Mouse (Mus musculus) midbrain, postnatal 0 days (tissue): Measurements from ENCODE around the gene Snupn. TPM values are rescaled to one million over a fixed set of nuclear protein-coding genes. Genes with fewer than 3 reads are reported as not detected.
A peak's percentile ranks its signal among the peaks of the same experiment; 100 is the strongest.
"Not testable (repeated sequence)": the region's sequence is repeated elsewhere in the genome, so short reads cannot be mapped to it uniquely, and the experiment has no call there.

Experiments
- ATAC-seq: fragments of 200-750 bp; cut with Nextera tagmentation; 2 replicates; pipeline ENCODE4 v1.8.0; 2017; ENCODE audit warnings: moderate number of reproducible peaks, mild to moderate bottlenecking, moderate TSS enrichment, moderate library complexity; ENCODE audit not compliant: low FRiP score
- DNase-seq: peaks from one replicate; pipeline ENCODE4 v3.0.0-alpha.2; 2015; ENCODE audit warnings: low spot score
- H3K27ac ChIP-seq: fragments of 300-500 bp; sonication (generic); 2 replicates; pipeline ENCODE4 v1.5.1; 2014; ENCODE audit warnings: low read depth, mild to moderate bottlenecking, low read length, mixed read lengths
- H3K27me3 ChIP-seq: fragments of 300-500 bp; sonication (generic); 2 replicates; pipeline ENCODE4 v1.6.1; 2014; ENCODE audit warnings: low read length, control low read depth, mixed read lengths; ENCODE audit not compliant: insufficient read depth
- H3K36me3 ChIP-seq: fragments of 300-500 bp; sonication (generic); 2 replicates; pipeline ENCODE4 v1.6.1; 2014; ENCODE audit warnings: low read length, control low read depth, mixed read lengths; ENCODE audit not compliant: insufficient read depth
- H3K4me1 ChIP-seq: fragments of 300-500 bp; sonication (generic); 2 replicates; pipeline ENCODE4 v1.6.1; 2014; ENCODE audit warnings: mild to moderate bottlenecking, control low read depth, antibody characterized with exemption, low read length, mixed read lengths; ENCODE audit not compliant: insufficient read depth
- H3K4me2 ChIP-seq: fragments of 300-500 bp; sonication (generic); 2 replicates; pipeline ENCODE4 v1.6.1; 2014; ENCODE audit warnings: low read depth, mild to moderate bottlenecking, low read length, mixed read lengths; ENCODE audit not compliant: poor library complexity, severe bottlenecking
- H3K4me3 ChIP-seq: fragments of 300-500 bp; sonication (generic); 2 replicates; pipeline ENCODE4 v1.5.1; 2014; ENCODE audit warnings: low read depth, mild to moderate bottlenecking, low read length, moderate library complexity
- H3K9ac ChIP-seq: fragments of 300-500 bp; sonication (generic); replicated peaks from 2 replicates; pipeline ENCODE4 v1.6.1; 2014; ENCODE audit warnings: mild to moderate bottlenecking, low read length, moderate library complexity, mixed read lengths; ENCODE audit not compliant: poor library complexity, severe bottlenecking
- H3K9me3 ChIP-seq: fragments of 300-500 bp; sonication (generic); 2 replicates; pipeline ENCODE4 v1.6.1; 2016; ENCODE audit warnings: low read length, control low read depth
- CTCF ChIP-seq: IDR thresholded peaks from 2 replicates; pipeline ENCODE4 v1.5.1; 2016; ENCODE audit warnings: antibody characterized with exemption, mild to moderate bottlenecking
- WGBS: fragments of 180-500 bp; shearing (Covaris S2); extraction: QIAGEN DNeasy Blood & Tissue Kit; methylation state at CpG from one replicate; pipeline ENCODE4 v1.1.7; 2014; 5-methylcytosine and 5-hydroxymethylcytosine counted together
- polyA plus RNA-seq: library from polyadenylated mRNA; unstranded; fragments of >200 nt; fragmentation: Nextera tagmentation; extraction: Ambion mirVana; gene quantifications from 2 replicates; pipeline ENCODE4 v1.2.1, GENCODE M21; 2015
- total RNA-seq: library from RNA; depleted of rRNA; stranded (reverse); fragments of >200 nt; gene quantifications from 2 replicates; pipeline ENCODE4 v1.2.3, GENCODE M21; 2014

The Snupn gene
- total and polyA plus RNA-seq, 2 experiments from 2014 or later: 12.7 to 20.5 TPM

GRCm38 (mm10) chr9:56937223-56938160, 13.2 kb upstream of the Snupn start, which contains the start of gene Imp3:
Imp3 (plus strand) TSS chr9:56937475.
- no peaks in the 10 kb centered on the region for H3K36me3 ChIP-seq
- peak within 1 kb of the TSS; percentile 83 for H3K4me2 ChIP-seq
- 0 out of 2 replicates have a peak, but pooled peaks cover 3% of the 10 kb centered on the region for H3K4me1 ChIP-seq
- H3K27me3 ChIP-seq: no peaks in the 10 kb centered on the region
- H3K27ac ChIP-seq: peak within 1 kb of the TSS; percentile 69
- peak within 1 kb of the TSS; percentile 69 for H3K9ac ChIP-seq
- ATAC-seq (peak; percentile 94), DNase-seq (peak; percentile 99)
- under 1% methylated on average over 70 of the region's 73 CpGs for WGBS
- TF ChIP-seq CTCF: peak; percentile 56
- H3K4me3 ChIP-seq: peak within 1 kb of the TSS; percentile 60
- H3K9me3 ChIP-seq: no peaks in the 10 kb centered on the region

DNA sequence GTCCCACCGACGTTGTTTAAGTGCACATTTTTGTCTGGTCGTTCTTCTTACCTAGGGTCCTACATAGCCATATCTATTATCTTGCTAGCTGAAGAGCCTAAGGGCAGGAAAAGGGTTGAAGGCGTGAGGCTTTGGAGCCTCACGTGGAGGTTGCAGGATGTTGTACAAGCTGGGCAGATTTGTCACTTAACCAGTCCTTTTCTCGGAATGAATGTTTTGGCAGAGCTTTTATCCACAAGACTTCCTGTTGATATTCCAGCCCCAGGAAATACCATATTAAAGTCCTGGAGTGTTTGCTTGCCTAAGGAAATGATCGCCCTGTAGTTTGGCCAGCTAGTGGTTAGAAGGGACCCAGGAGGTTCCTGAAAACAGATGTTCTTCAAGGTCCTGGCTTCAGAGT, 12.3 kb upstream of the Snupn start:
- H3K9me3 ChIP-seq: no peaks in the 10 kb centered on the region
- H3K4me1 ChIP-seq: 0 out of 2 replicates have a peak, but pooled peaks cover 3% of the 10 kb centered on the region
- no peak overlapping the region for H3K27ac ChIP-seq
- H3K4me2 ChIP-seq: peak overlapping the region; percentile 83
- no peaks in the 10 kb centered on the region for H3K27me3 ChIP-seq
- peak overlapping the region; percentile 60 for H3K4me3 ChIP-seq
- DNase-seq (peak; percentile 10), ATAC-seq (no peak)
- peak overlapping the region; percentile 69 for H3K9ac ChIP-seq
- WGBS: 7% methylated on average over 7 of the region's 7 CpGs
- 0 out of 2 replicates have a peak, but pooled peaks have one; percentile 13 for TF ChIP-seq CTCF
- no peaks in the 10 kb centered on the region for H3K36me3 ChIP-seq

DNA sequence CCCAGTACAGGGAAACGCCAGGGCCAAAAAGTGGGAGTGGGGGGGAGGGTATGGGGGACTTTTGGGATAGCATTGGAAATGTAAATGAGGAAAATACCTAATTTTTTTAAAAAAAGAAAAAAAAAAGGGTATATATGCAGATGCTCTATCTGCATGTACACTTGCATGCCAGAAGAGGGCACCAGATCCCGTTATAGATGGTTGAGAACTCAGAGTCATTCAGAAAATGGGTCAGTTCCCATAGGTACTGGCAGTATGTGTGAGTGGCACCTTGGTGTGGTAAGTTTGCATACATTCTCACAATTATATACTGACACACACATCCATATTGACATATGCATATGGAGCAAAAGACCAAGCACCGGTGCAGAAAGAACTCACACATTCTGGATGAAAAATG, 3.2 kb upstream of the Snupn start:
- H3K4me1 ChIP-seq, ATAC-seq, H3K9ac ChIP-seq, H3K9me3 ChIP-seq, H3K36me3 ChIP-seq, H3K4me3 ChIP-seq, H3K27ac ChIP-seq, H3K27me3 ChIP-seq, H3K4me2 ChIP-seq: not testable (repeated sequence)
- peak; percentile 62 for DNase-seq
- TF ChIP-seq CTCF: peak; percentile 82
- 23% methylated on average over 3 of the region's 3 CpGs for WGBS

DNA sequence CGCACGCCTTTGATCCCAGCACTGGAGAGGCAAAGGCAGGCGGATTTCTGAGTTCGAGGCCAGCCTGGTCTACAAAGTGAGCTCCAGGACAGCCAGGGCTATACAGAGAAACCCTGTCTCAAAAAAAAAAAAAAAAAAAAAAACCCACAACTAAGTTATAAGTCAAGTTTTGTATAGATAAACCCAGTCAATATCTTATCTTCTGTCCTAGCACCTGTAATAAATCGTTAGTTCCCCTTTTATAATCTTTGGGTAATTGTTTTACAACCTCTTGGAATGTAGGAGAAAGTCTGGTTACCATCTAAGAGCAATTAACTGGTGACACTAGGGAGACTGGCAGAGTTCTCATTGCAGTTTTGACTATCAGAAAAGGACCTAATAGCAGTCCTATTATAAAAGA, 2.0 kb upstream of the Snupn start:
- not testable (repeated sequence) for H3K27ac ChIP-seq, DNase-seq, H3K4me3 ChIP-seq, H3K9ac ChIP-seq, H3K27me3 ChIP-seq, H3K9me3 ChIP-seq, H3K4me2 ChIP-seq, ATAC-seq, H3K4me1 ChIP-seq, H3K36me3 ChIP-seq
- WGBS: 93% methylated on average over 5 of the region's 5 CpGs

DNA sequence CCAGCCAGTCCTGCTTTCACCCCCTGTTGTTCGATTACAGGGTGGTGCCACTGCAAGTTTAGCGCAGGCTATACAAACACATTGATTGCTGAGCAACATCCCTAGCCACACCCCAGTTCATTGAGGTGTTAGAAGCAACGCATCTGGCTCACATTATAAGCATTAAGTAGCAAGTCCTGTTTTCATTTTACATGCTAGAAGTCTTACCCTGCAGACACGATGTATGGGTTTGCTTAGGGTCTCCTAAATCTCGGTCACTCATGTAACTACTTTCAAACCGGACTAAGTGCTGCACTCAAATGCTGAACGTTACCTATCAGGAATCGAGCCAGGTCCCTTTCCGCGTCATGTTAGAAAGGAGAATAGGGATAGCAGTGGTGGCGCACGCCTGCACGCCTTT, 911 bp upstream of the Snupn start:
- no peaks in the 10 kb centered on the region for H3K27me3 ChIP-seq
- no peaks in the 10 kb centered on the region for H3K9me3 ChIP-seq
- WGBS: 34% methylated on average over 13 of the region's 13 CpGs
- peak overlapping the region; percentile 28; the same call in 1 of the 2 replicates for H3K4me3 ChIP-seq
- no peak for ATAC-seq
- no peak for TF ChIP-seq CTCF
- H3K4me1 ChIP-seq: peaks cover 3% of the 10 kb centered on the region; the same call in 1 of the 2 replicates
- H3K4me2 ChIP-seq: peak overlapping the region; percentile 40
- no peak for DNase-seq
- no peak overlapping the region for H3K9ac ChIP-seq
- H3K27ac ChIP-seq: no peak overlapping the region
- no peaks in the 10 kb centered on the region for H3K36me3 ChIP-seq

- Histone ChIP-seq H3K4me1 (peaks cover 3% of the 10 kb centered on the region; the same call in 1 of the 2 replicates), H3K27ac (no peak overlapping the region), H3K36me3 (no peaks in the 10 kb centered on the region), H3K9ac (no peak overlapping the region), H3K4me2 (no peak overlapping the region), H3K4me3 (no peak overlapping the region), H3K9me3 (no peaks in the 10 kb centered on the region), H3K27me3 (no peaks in the 10 kb centered on the region)
- 97% methylated on average over 1 of the region's 1 CpGs for WGBS
- TF ChIP-seq CTCF: peak; percentile 44
- ATAC-seq (no peak), DNase-seq (no peak)
Observed at GRCm38 (mm10) chr9:56953562-56953961, 2.9 kb downstream of the Snupn start.
